29 mouse cellular contexts compared by ENCODE assay signal in the genomic region with DNA sequence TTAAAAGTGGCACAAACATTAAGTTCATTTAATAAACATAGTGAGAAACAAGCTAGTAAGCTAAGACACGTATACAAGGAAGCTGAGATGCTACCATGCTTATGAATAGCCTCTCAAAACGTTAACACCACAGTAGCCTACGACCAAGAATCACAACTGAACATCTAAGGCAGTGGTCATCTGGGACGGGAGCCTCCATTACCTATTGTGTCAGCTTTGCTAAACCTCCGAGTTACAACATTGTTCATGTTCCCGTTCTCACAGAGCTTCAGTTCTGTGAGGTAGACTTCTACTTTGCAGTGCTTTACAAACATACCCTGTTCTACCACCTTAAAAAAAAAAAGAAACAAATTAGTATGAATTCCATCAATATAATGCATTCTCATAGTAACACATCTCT.
"Had no signal": no experiment of that assay in that cellular context is flagged by ENCODE, and none has a peak within 500 bp of the region (broad histone marks: within the 10 kb centered on the region; RNA-seq: fewer than 3 reads in every experiment).

No protein-coding gene starts in this region.

- H3K27ac ChIP-seq: limb, embryonic 10.5 days; limb, embryonic 12.5 days; limb, embryonic 13.5 days; limb, embryonic 15.5 days; liver, embryonic 12.5 days; liver, embryonic 13.5 days; liver, embryonic 14.5 days; liver, embryonic 15.5 days; lung, embryonic 15.5 days; macrophage; midbrain, embryonic 10.5 days; midbrain, embryonic 12.5 days; midbrain, embryonic 13.5 days; midbrain, embryonic 15.5 days had no signal

- ATAC-seq: liver, embryonic 12.5 days; liver, postnatal 0 days; lung, postnatal 0 days; midbrain, embryonic 13.5 days; midbrain, embryonic 15.5 days; midbrain, embryonic 16.5 days had no signal

- H3K4me3 ChIP-seq: limb, embryonic 10.5 days; limb, embryonic 12.5 days; limb, embryonic 13.5 days; limb, embryonic 15.5 days; liver, embryonic 12.5 days; liver, embryonic 13.5 days; liver, embryonic 15.5 days; lung, embryonic 15.5 days; megakaryocyte, embryonic 14.5 days; midbrain, embryonic 10.5 days; midbrain, embryonic 12.5 days; midbrain, embryonic 13.5 days; midbrain, embryonic 15.5 days; myocyte had no signal

- DNase-seq: left cerebral cortex, postnatal 4 days; liver; liver, embryonic 13.5 days; liver, postnatal 0 days; lung, adult 18-20 months; lung, adult 2 months; lung, embryonic 14.5 days; lung, postnatal 10 days; lung, postnatal 14 days; lung, postnatal 36 days; lung, postnatal 4 days; midbrain, embryonic 14.5 days had no signal
